Mouse (Mus musculus) neural tube, embryonic 15.5 days (tissue): Measurements from ENCODE around the gene Brdt. TPM values are rescaled to one million over a fixed set of nuclear protein-coding genes. Genes with fewer than 3 reads are reported as not detected.
"Not testable (repeated sequence)": the region's sequence is repeated elsewhere in the genome, so short reads cannot be mapped to it uniquely, and the experiment has no call there.

Experiments used
- ATAC-seq: fragments of 200-750 bp; cut with Nextera tagmentation; 2 replicates; pipeline ENCODE4 v1.8.0; 2017; ENCODE audit warnings: mild to moderate bottlenecking, moderate TSS enrichment, moderate library complexity; ENCODE audit not compliant: low FRiP score
- H3K27ac ChIP-seq: fragments of 300-500 bp; sonication (generic); replicated peaks from 2 replicates; pipeline ENCODE4 v1.5.1; 2015; ENCODE audit warnings: mild to moderate bottlenecking, inconsistent platforms
- H3K27me3 ChIP-seq: fragments of 300-500 bp; sonication (generic); replicated peaks from 2 replicates; pipeline ENCODE4 v1.6.1; 2015; ENCODE audit warnings: inconsistent platforms
- H3K36me3 ChIP-seq: fragments of 300-500 bp; sonication (generic); 2 replicates; pipeline ENCODE4 v1.6.1; 2015; ENCODE audit warnings: inconsistent platforms
- H3K4me1 ChIP-seq: fragments of 300-500 bp; sonication (generic); 2 replicates; pipeline ENCODE4 v1.6.1; 2015; ENCODE audit warnings: inconsistent platforms
- H3K4me2 ChIP-seq: fragments of 300-500 bp; sonication (generic); 2 replicates; pipeline ENCODE4 v1.6.1; 2015; ENCODE audit warnings: inconsistent platforms, mild to moderate bottlenecking, moderate library complexity
- H3K4me3 ChIP-seq: fragments of 300-500 bp; sonication (generic); replicated peaks from 2 replicates; pipeline ENCODE4 v1.5.1; 2015; ENCODE audit warnings: mild to moderate bottlenecking, inconsistent platforms
- H3K9ac ChIP-seq: fragments of 300-500 bp; sonication (generic); replicated peaks from 2 replicates; pipeline ENCODE4 v1.6.1; 2015; ENCODE audit warnings: mild to moderate bottlenecking, inconsistent platforms
- H3K9me3 ChIP-seq: fragments of 300-500 bp; sonication (generic); replicated peaks from 2 replicates; pipeline ENCODE4 v1.6.1; 2016; ENCODE audit warnings: inconsistent platforms
- WGBS: fragments of 180-500 bp; shearing (Covaris S2); methylation state at CpG from one replicate; pipeline ENCODE4 v1.1.7; 2015; ENCODE audit warnings: mixed read lengths; 5-methylcytosine and 5-hydroxymethylcytosine counted together
- polyA plus RNA-seq: library from polyadenylated mRNA; unstranded; fragments of >200 nt; fragmentation: Nextera tagmentation; extraction: Ambion mirVana; gene quantifications from 2 replicates; pipeline ENCODE4 v1.2.1, GENCODE M21; 2015

The Brdt gene
- polyA plus RNA-seq, 1 experiment from 2014 or later: 4.7 TPM

- H3K4me2 ChIP-seq: no peak overlapping the region
- no peak overlapping the region for H3K9ac ChIP-seq
- ATAC-seq: no peak
- no peaks in the 10 kb centered on the region for H3K9me3 ChIP-seq
- no peaks in the 10 kb centered on the region for H3K27me3 ChIP-seq
- no peaks in the 10 kb centered on the region for H3K36me3 ChIP-seq
- WGBS: 62% methylated on average over 1 of the region's 1 CpGs
- H3K27ac ChIP-seq: no peak overlapping the region
- H3K4me3 ChIP-seq: no peak overlapping the region
- H3K4me1 ChIP-seq: no peaks in the 10 kb centered on the region
Observed at GRCm38 (mm10) chr5:107346214-107346613, 15.3 kb downstream of the Brdt start.

- Histone ChIP-seq H3K27ac (no peak overlapping the region), H3K9ac (no peak overlapping the region), H3K9me3 (no peaks in the 10 kb centered on the region), H3K4me3 (no peak overlapping the region), H3K36me3 (no peaks in the 10 kb centered on the region), H3K4me2 (no peak overlapping the region), H3K27me3 (no peaks in the 10 kb centered on the region), H3K4me1 (no peaks in the 10 kb centered on the region)
- 75% methylated on average over 1 of the region's 1 CpGs for WGBS
- ATAC-seq: no peak
Observed at GRCm38 (mm10) chr5:107352566-107352965, 21.6 kb downstream of the Brdt start.

- no peaks in the 10 kb centered on the region for H3K36me3 ChIP-seq
- 81% methylated on average over 3 of the region's 3 CpGs for WGBS
Observed at GRCm38 (mm10) chr5:107353981-107354380, 23.0 kb downstream of the Brdt start.

GRCm38 (mm10) chr5:107355801-107356200 is 24.8 kb downstream of the Brdt start:
- no peak overlapping the region for H3K4me3 ChIP-seq
- no peak overlapping the region for H3K9ac ChIP-seq
- H3K27me3 ChIP-seq: no peaks in the 10 kb centered on the region
- H3K4me1 ChIP-seq: 0 out of 2 replicates have a peak, but pooled peaks cover 3% of the 10 kb centered on the region
- ATAC-seq: no peak
- H3K9me3 ChIP-seq: no peaks in the 10 kb centered on the region
- no peak overlapping the region for H3K4me2 ChIP-seq
- no peak overlapping the region for H3K27ac ChIP-seq
- WGBS: 45% methylated on average over 1 of the region's 1 CpGs
- H3K36me3 ChIP-seq: no peaks in the 10 kb centered on the region

More at GRCm38 (mm10) chr5:107353981-107354380, 23.0 kb downstream of the Brdt start:
- H3K9me3 ChIP-seq: no peaks in the 10 kb centered on the region
- no peaks in the 10 kb centered on the region for H3K4me1 ChIP-seq
- ATAC-seq: no peak
- no peak overlapping the region for H3K9ac ChIP-seq
- no peak overlapping the region for H3K27ac ChIP-seq
- no peak overlapping the region for H3K4me3 ChIP-seq
- H3K4me2 ChIP-seq: no peak overlapping the region
- no peaks in the 10 kb centered on the region for H3K27me3 ChIP-seq

- H3K4me2 ChIP-seq: no peak overlapping the region
- H3K9ac ChIP-seq: no peak overlapping the region
- no peaks in the 10 kb centered on the region for H3K9me3 ChIP-seq
- no peaks in the 10 kb centered on the region for H3K27me3 ChIP-seq
- H3K4me3 ChIP-seq: no peak overlapping the region
- ATAC-seq: no peak
- H3K36me3 ChIP-seq: no peaks in the 10 kb centered on the region
- WGBS: 81% methylated on average over 8 of the region's 8 CpGs
- peaks cover 3% of the 10 kb centered on the region; the same call in 1 of the 2 replicates for H3K4me1 ChIP-seq
- no peak overlapping the region for H3K27ac ChIP-seq
Observed at GRCm38 (mm10) chr5:107357723-107358122, 26.8 kb downstream of the Brdt start.

GRCm38 (mm10) chr5:107359395-107360053 is 28.6 kb downstream of the Brdt start:
- H3K27ac ChIP-seq: peak overlapping the region; percentile 82
- no peaks in the 10 kb centered on the region for H3K36me3 ChIP-seq
- peak overlapping the region; percentile 57 for H3K4me3 ChIP-seq
- H3K27me3 ChIP-seq: no peaks in the 10 kb centered on the region
- H3K9ac ChIP-seq: peak overlapping the region; percentile 57
- ATAC-seq: peak; percentile 98
- 0% methylated on average over 34 of the region's 40 CpGs for WGBS
- peaks cover 3% of the 10 kb centered on the region; the same call in 1 of the 2 replicates for H3K4me1 ChIP-seq
- no peaks in the 10 kb centered on the region for H3K9me3 ChIP-seq
- H3K4me2 ChIP-seq: peak overlapping the region; percentile 58

GRCm38 (mm10) chr5:107360054-107360730 is 29.2 kb downstream of the Brdt start:
- Histone ChIP-seq H3K4me3 (peak overlapping the region; percentile 57), H3K36me3 (no peaks in the 10 kb centered on the region), H3K9me3 (no peaks in the 10 kb centered on the region), H3K27me3 (no peaks in the 10 kb centered on the region), H3K4me1 (peaks cover 3% of the 10 kb centered on the region; the same call in 1 of the 2 replicates), H3K4me2 (peak overlapping the region; percentile 58), H3K27ac (peak overlapping the region; percentile 82), H3K9ac (peak overlapping the region; percentile 57)
- 11% methylated on average over 9 of the region's 9 CpGs for WGBS
- ATAC-seq: peak; percentile 15; the same call in 1 of the 2 replicates

GRCm38 (mm10) chr5:107370040-107370439 is 39.1 kb downstream of the Brdt start:
- Histone ChIP-seq H3K4me1 (peaks cover 3% of the 10 kb centered on the region; the same call in 1 of the 2 replicates), H3K36me3 (peaks cover 8% of the 10 kb centered on the region; the same call in 1 of the 2 replicates), H3K27me3 (no peaks in the 10 kb centered on the region), H3K27ac (no peak overlapping the region), H3K4me2 (no peak overlapping the region), H3K9ac (no peak overlapping the region), H3K4me3 (no peak overlapping the region), H3K9me3 (no peaks in the 10 kb centered on the region)
- no peak for ATAC-seq
- WGBS: 60% methylated on average over 3 of the region's 3 CpGs

- Histone ChIP-seq H3K27ac (no peak overlapping the region), H3K4me2 (no peak overlapping the region), H3K9ac (no peak overlapping the region), H3K9me3 (no peaks in the 10 kb centered on the region), H3K4me1 (peaks cover 3% of the 10 kb centered on the region; the same call in 1 of the 2 replicates), H3K4me3 (no peak overlapping the region), H3K27me3 (no peaks in the 10 kb centered on the region), H3K36me3 (peaks cover 12% of the 10 kb centered on the region)
- WGBS: 86% methylated on average over 5 of the region's 5 CpGs
- no peak for ATAC-seq
Observed at GRCm38 (mm10) chr5:107371335-107371734, 40.4 kb downstream of the Brdt start.

GRCm38 (mm10) chr5:107373256-107373655 is 42.3 kb downstream of the Brdt start:
- WGBS: 94% methylated on average over 4 of the region's 4 CpGs
- ATAC-seq: no peak
- Histone ChIP-seq H3K36me3 (peaks cover 13% of the 10 kb centered on the region), H3K27me3 (no peaks in the 10 kb centered on the region), H3K9ac (no peak overlapping the region), H3K27ac (no peak overlapping the region), H3K4me2 (no peak overlapping the region), H3K4me1 (peaks cover 3% of the 10 kb centered on the region; the same call in 1 of the 2 replicates), H3K9me3 (no peaks in the 10 kb centered on the region), H3K4me3 (no peak overlapping the region)

GRCm38 (mm10) chr5:107386448-107386847 is 55.5 kb downstream of the Brdt start:
- not testable (repeated sequence) for H3K9ac ChIP-seq, H3K4me1 ChIP-seq, H3K27me3 ChIP-seq, H3K4me2 ChIP-seq, H3K4me3 ChIP-seq, ATAC-seq, H3K9me3 ChIP-seq, H3K27ac ChIP-seq
- H3K36me3 ChIP-seq: peaks cover 20% of the 10 kb centered on the region

- no peaks in the 10 kb centered on the region for H3K27me3 ChIP-seq
- WGBS: 100% methylated on average over 1 of the region's 1 CpGs
- H3K9me3 ChIP-seq: no peaks in the 10 kb centered on the region
- H3K4me1 ChIP-seq: no peaks in the 10 kb centered on the region
- no peak overlapping the region for H3K4me3 ChIP-seq
- H3K4me2 ChIP-seq: no peak overlapping the region
- ATAC-seq: no peak
- no peak overlapping the region for H3K9ac ChIP-seq
- H3K36me3 ChIP-seq: peaks cover 17% of the 10 kb centered on the region
- no peak overlapping the region for H3K27ac ChIP-seq
Observed at GRCm38 (mm10) chr5:107387788-107388187, 56.8 kb downstream of the Brdt start.
